Mouse (Mus musculus) liver, postnatal 0 days (tissue): Measurements from ENCODE around the gene Lhb. TPM values are rescaled to one million over a fixed set of nuclear protein-coding genes. Genes with fewer than 3 reads are reported as not detected.

Experiments
- ATAC-seq: fragments of 200-750 bp; cut with Nextera tagmentation; 2 replicates; pipeline ENCODE4 v1.8.0; 2017; ENCODE audit warnings: mild to moderate bottlenecking, moderate library complexity
- DNase-seq: peaks from one replicate; pipeline ENCODE4 v3.0.0-alpha.2; 2016
- H3K27ac ChIP-seq: fragments of 300-500 bp; sonication (generic); 2 replicates; pipeline ENCODE4 v1.5.1; 2014; ENCODE audit warnings: antibody characterized with exemption, moderate library complexity, mild to moderate bottlenecking, low read depth
- H3K27me3 ChIP-seq: fragments of 300-500 bp; sonication (generic); 2 replicates; pipeline ENCODE4 v1.6.1; 2014; ENCODE audit warnings: low read length, control low read depth, mixed read lengths; ENCODE audit not compliant: insufficient read depth
- H3K36me3 ChIP-seq: fragments of 300-500 bp; sonication (generic); replicated peaks from 2 replicates; pipeline ENCODE4 v1.6.1; 2014; ENCODE audit warnings: mild to moderate bottlenecking, control low read depth, low read length, moderate library complexity, mixed read lengths; ENCODE audit not compliant: insufficient read depth
- H3K4me1 ChIP-seq: fragments of 300-500 bp; sonication (generic); 2 replicates; pipeline ENCODE4 v1.6.1; 2014; ENCODE audit warnings: antibody characterized with exemption, mild to moderate bottlenecking, control low read depth; ENCODE audit not compliant: insufficient read depth
- H3K4me2 ChIP-seq: fragments of 300-500 bp; sonication (generic); 2 replicates; pipeline ENCODE4 v1.6.1; 2014; ENCODE audit warnings: low read depth, mild to moderate bottlenecking, low read length, moderate library complexity, mixed read lengths
- H3K4me3 ChIP-seq: fragments of 300-500 bp; sonication (generic); 2 replicates; pipeline ENCODE4 v1.5.1; 2014; ENCODE audit warnings: low read depth, low read length
- H3K9ac ChIP-seq: fragments of 300-500 bp; sonication (generic); replicated peaks from 2 replicates; pipeline ENCODE4 v1.6.1; 2014; ENCODE audit warnings: mild to moderate bottlenecking, moderate library complexity
- H3K9me3 ChIP-seq: fragments of 300-500 bp; sonication (generic); 2 replicates; pipeline ENCODE4 v1.6.1; 2016; ENCODE audit warnings: mild to moderate bottlenecking, control low read depth, low read length, mixed read lengths
- CTCF ChIP-seq: sonication (generic); IDR thresholded peaks from 2 replicates; pipeline ENCODE4 v1.5.1; 2016; ENCODE audit warnings: antibody characterized with exemption, low read depth
- EP300 ChIP-seq: IDR thresholded peaks from 2 replicates; pipeline ENCODE4 v1.6.1; 2016; ENCODE audit warnings: antibody characterized with exemption, low read depth, mild to moderate bottlenecking
- WGBS: fragments of 180-500 bp; shearing (Covaris S2); extraction: QIAGEN DNeasy Blood & Tissue Kit; methylation state at CpG from one replicate; pipeline ENCODE4 v1.1.7; 2014; ENCODE audit not compliant: insufficient replicate concordance; 5-methylcytosine and 5-hydroxymethylcytosine counted together
- polyA plus RNA-seq: library from polyadenylated mRNA; unstranded; fragments of >200 nt; fragmentation: Nextera tagmentation; extraction: Ambion mirVana; gene quantifications from 2 replicates; pipeline ENCODE4 v1.2.1, GENCODE M21; 2015

Gene Lhb
- polyA plus RNA-seq, 1 experiment from 2014 or later, result not detected

- WGBS, result 13% methylated on average over 35 of the region's 37 CpGs
- Histone ChIP-seq H3K27me3 (peaks cover 90% of the 10 kb centered on the region), H3K4me2 (no peak overlapping the region), H3K27ac (no peak overlapping the region), H3K4me3 (0 out of 2 replicates have a peak overlapping the region, but pooled peaks have one; percentile 6), H3K4me1 (peaks cover 16% of the 10 kb centered on the region), H3K9me3 (no peaks in the 10 kb centered on the region), H3K9ac (no peak overlapping the region), H3K36me3 (0 out of 2 replicates have a peak, but pooled peaks cover under 1% of the 10 kb centered on the region)
- DNase-seq, result no peak
- no peak for TF ChIP-seq EP300
- TF ChIP-seq CTCF, result no peak
- ATAC-seq, result no peak
These were observed 5.0 kb upstream of the Lhb start for GRCm38 (mm10) chr7:45415636-45416035.

GRCm38 (mm10) chr7:45417962-45418492 is 2.6 kb upstream of the Lhb start:
- ATAC-seq, result no peak
- no peak for DNase-seq
- no peak overlapping the region for H3K4me2 ChIP-seq
- peaks cover 69% of the 10 kb centered on the region for H3K27me3 ChIP-seq
- peaks cover 16% of the 10 kb centered on the region for H3K4me1 ChIP-seq
- no peak for TF ChIP-seq CTCF
- no peak for TF ChIP-seq EP300
- 12% methylated on average over 13 of the region's 13 CpGs for WGBS
- no peaks in the 10 kb centered on the region for H3K9me3 ChIP-seq
- H3K9ac ChIP-seq, result no peak overlapping the region
- H3K27ac ChIP-seq, result no peak overlapping the region
- no peak overlapping the region for H3K4me3 ChIP-seq
- peaks cover 21% of the 10 kb centered on the region for H3K36me3 ChIP-seq

GRCm38 (mm10) chr7:45419859-45420614 is 583 bp upstream of the Lhb start:
- 32% methylated on average over 27 of the region's 27 CpGs for WGBS
- Histone ChIP-seq H3K4me2 (no peak overlapping the region), H3K4me3 (no peak overlapping the region)

GRCm38 (mm10) chr7:45421194-45421593 is 574 bp downstream of the Lhb start:
- WGBS, result 88% methylated on average over 12 of the region's 14 CpGs
- H3K27me3 ChIP-seq, result peaks cover 37% of the 10 kb centered on the region
- no peak for ATAC-seq

More at GRCm38 (mm10) chr7:45419859-45420614, 583 bp upstream of the Lhb start:
- H3K4me1 ChIP-seq, result peaks cover 6% of the 10 kb centered on the region; the same call in 1 of the 2 replicates
- peaks cover 39% of the 10 kb centered on the region for H3K36me3 ChIP-seq
- H3K27ac ChIP-seq, result no peak overlapping the region
- H3K9ac ChIP-seq, result no peak overlapping the region
- TF ChIP-seq EP300 (no peak), CTCF (no peak)
- DNase-seq, result no peak
- H3K9me3 ChIP-seq, result no peaks in the 10 kb centered on the region
- no peak for ATAC-seq
- peaks cover 49% of the 10 kb centered on the region for H3K27me3 ChIP-seq

GRCm38 (mm10) chr7:45426556-45426955 is 5.9 kb downstream of the Lhb start:
- DNase-seq, result no peak
- Histone ChIP-seq H3K36me3 (peaks cover 75% of the 10 kb centered on the region), H3K9ac (no peak overlapping the region), H3K27me3 (no peaks in the 10 kb centered on the region), H3K4me2 (no peak overlapping the region), H3K4me3 (no peak overlapping the region), H3K9me3 (no peaks in the 10 kb centered on the region), H3K4me1 (no peaks in the 10 kb centered on the region), H3K27ac (no peak overlapping the region)
- WGBS, result 92% methylated on average over 8 of the region's 8 CpGs
- no peak for ATAC-seq
- TF ChIP-seq CTCF, result no peak
- TF ChIP-seq EP300, result no peak

More at GRCm38 (mm10) chr7:45421194-45421593, 574 bp downstream of the Lhb start:
- DNase-seq, result no peak
- H3K36me3 ChIP-seq, result peaks cover 44% of the 10 kb centered on the region
- no peak overlapping the region for H3K27ac ChIP-seq
- no peaks in the 10 kb centered on the region for H3K9me3 ChIP-seq
- H3K4me1 ChIP-seq, result no peaks in the 10 kb centered on the region
- H3K4me2 ChIP-seq, result no peak overlapping the region
- no peak overlapping the region for H3K4me3 ChIP-seq
- TF ChIP-seq EP300 (no peak), CTCF (no peak)
- H3K9ac ChIP-seq, result no peak overlapping the region

GRCm38 (mm10) chr7:45433835-45434202 is 13.2 kb downstream of the Lhb start:
- Histone ChIP-seq H3K4me2 (peak overlapping the region; percentile 92), H3K4me3 (peak overlapping the region; percentile 76), H3K36me3 (peaks cover 24% of the 10 kb centered on the region), H3K27me3 (no peaks in the 10 kb centered on the region), H3K27ac (peak overlapping the region; percentile 81), H3K9me3 (no peaks in the 10 kb centered on the region), H3K4me1 (peaks cover 45% of the 10 kb centered on the region), H3K9ac (peak overlapping the region; percentile 73)
- 2% methylated on average over 7 of the region's 7 CpGs for WGBS
- TF ChIP-seq EP300, result no peak
- TF ChIP-seq CTCF, result no peak
- ATAC-seq, result no peak
- DNase-seq, result no peak
